Mouse (Mus musculus) erythroblast, embryonic 14.5 days (primary cell): Measurements from ENCODE around the gene Zscan22. TPM values are rescaled to one million over a fixed set of nuclear protein-coding genes. Genes with fewer than 3 reads are reported as not detected.
"Not testable (repeated sequence)": the region's sequence is repeated elsewhere in the genome, so short reads cannot be mapped to it uniquely, and the experiment has no call there.

Experiments
- H3K27me3 ChIP-seq: 2 replicates; pipeline ENCODE4 v1.6.1; 2012; ENCODE audit warnings: inconsistent platforms; ENCODE audit not compliant: control insufficient read depth
- H3K36me3 ChIP-seq: 2 replicates; pipeline ENCODE4 v1.6.1; 2012; ENCODE audit warnings: mild to moderate bottlenecking, inconsistent platforms; ENCODE audit not compliant: control insufficient read depth
- H3K4me1 ChIP-seq: 2 replicates; pipeline ENCODE4 v1.6.1; 2012; ENCODE audit warnings: inconsistent platforms; ENCODE audit not compliant: control insufficient read depth
- H3K4me3 ChIP-seq: replicated peaks from 2 replicates; pipeline ENCODE3; 2012; ENCODE audit warnings: moderate library complexity, mild to moderate bottlenecking, inconsistent platforms
- H3K9me3 ChIP-seq: 2 replicates; pipeline ENCODE4 v1.6.1; 2012; ENCODE audit warnings: low read length, inconsistent platforms, mixed read lengths; ENCODE audit not compliant: control insufficient read depth
- GATA1 ChIP-seq: IDR thresholded peaks from 2 replicates; pipeline ENCODE4 v1.6.1; 2012; ENCODE audit warnings: low read length, inconsistent platforms, mixed read lengths
- TAL1 ChIP-seq: IDR thresholded peaks from 3 replicates; pipeline ENCODE4 v1.6.1; 2012; ENCODE audit warnings: low read length, inconsistent platforms, mixed read lengths
- polyA plus RNA-seq: library from polyadenylated mRNA; stranded (reverse); fragments of >175 nt; gene quantifications from 2 replicates; pipeline ENCODE4 v1.2.3, GENCODE M21; 2012

The Zscan22 gene
- polyA plus RNA-seq, 1 experiment = 0.04 TPM

DNA sequence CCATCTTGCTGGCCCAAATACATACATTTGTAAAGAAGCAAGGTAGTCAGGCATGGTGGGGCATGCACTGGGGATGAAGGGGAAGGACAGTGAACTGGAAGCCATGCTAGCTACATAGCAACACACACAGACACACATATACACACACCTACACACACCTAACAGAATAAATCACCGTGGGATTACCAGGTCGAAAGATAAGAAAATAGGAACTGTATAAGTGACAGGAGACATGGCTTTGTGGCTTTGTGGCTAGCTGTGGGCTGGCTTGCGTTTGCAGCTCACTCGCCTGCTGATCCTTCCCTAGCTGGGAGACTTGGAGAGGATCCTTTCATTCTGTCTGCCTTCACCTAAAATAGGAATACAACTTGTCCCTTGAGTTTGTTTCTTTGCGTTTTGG is 3.9 kb downstream of the Zscan22 start:
- Histone ChIP-seq H3K36me3 (peaks cover 43% of the 10 kb centered on the region), H3K4me3 (no peak overlapping the region), H3K27me3 (no peaks in the 10 kb centered on the region), H3K4me1 (peaks cover 37% of the 10 kb centered on the region), H3K9me3 (no peaks in the 10 kb centered on the region)
- TF ChIP-seq TAL1 = no peak
- no peak for TF ChIP-seq GATA1

DNA sequence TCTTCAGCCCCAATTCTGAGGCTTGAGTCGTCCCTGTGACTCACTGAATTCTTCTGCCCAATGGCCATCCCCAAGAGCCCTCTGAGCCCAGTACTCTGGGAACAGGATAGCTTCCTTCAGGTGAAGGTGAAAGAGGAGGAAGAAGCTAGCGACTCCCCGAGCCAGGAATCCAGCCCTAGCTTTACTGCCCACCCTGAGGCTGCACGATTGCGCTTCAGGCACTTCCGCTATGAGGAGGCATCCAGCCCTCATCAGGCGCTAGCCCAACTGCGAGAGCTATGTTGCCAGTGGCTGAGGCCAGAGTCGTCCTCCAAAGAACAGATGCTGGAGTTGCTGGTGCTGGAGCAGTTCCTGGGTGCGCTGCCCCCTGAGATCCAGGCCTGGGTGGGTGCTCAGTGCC is 6.0 kb downstream of the Zscan22 start:
- H3K4me3 ChIP-seq = peak overlapping the region; percentile 53
- H3K36me3 ChIP-seq = peaks cover 64% of the 10 kb centered on the region

GRCm38 (mm10) chr7:12905146-12905545 is 7.5 kb downstream of the Zscan22 start:
- TF ChIP-seq GATA1 = no peak
- TF ChIP-seq TAL1 = no peak
- Histone ChIP-seq H3K36me3 (peaks cover 68% of the 10 kb centered on the region), H3K27me3 (no peaks in the 10 kb centered on the region), H3K4me1 (peaks cover 32% of the 10 kb centered on the region), H3K4me3 (no peak overlapping the region), H3K9me3 (no peaks in the 10 kb centered on the region)

More for the DNA sequence above, 6.0 kb downstream of the Zscan22 start:
- no peaks in the 10 kb centered on the region for H3K27me3 ChIP-seq
- peaks cover 26% of the 10 kb centered on the region for H3K4me1 ChIP-seq
- no peaks in the 10 kb centered on the region for H3K9me3 ChIP-seq
- TF ChIP-seq TAL1 = no peak
- no peak for TF ChIP-seq GATA1

- TF ChIP-seq TAL1 (no peak), GATA1 (no peak)
- H3K27me3 ChIP-seq = no peaks in the 10 kb centered on the region
- H3K9me3 ChIP-seq = no peaks in the 10 kb centered on the region
- peaks cover 45% of the 10 kb centered on the region for H3K36me3 ChIP-seq
- peaks cover 21% of the 10 kb centered on the region for H3K4me1 ChIP-seq
- H3K4me3 ChIP-seq = peak overlapping the region; percentile 82
Observed at GRCm38 (mm10) chr7:12909498-12909962, 11.9 kb downstream of the Zscan22 start.

DNA sequence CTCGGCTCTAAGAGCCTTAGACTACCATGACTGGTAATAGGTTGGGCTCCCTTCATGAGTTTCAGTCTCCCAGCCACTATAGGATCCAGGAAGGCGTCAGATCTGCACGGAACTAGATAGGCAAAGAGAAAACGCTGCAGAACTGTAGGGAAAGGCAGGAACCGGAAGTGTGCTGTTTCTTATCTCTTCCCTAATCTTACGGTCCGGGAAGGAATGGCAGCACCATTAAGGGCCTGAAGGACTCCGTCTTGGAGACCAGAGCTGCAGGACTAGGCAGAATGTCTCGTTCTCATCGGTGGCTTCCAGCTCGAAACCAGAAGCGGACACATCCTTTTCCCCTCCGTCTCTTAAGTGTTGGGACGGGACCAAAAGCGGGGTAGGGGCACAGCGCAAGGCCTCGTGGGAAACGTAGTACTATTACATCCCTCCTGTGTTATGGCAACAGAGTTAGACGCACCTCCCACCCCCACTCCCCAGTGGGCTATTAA is 12.6 kb downstream of the Zscan22 start:
- no peaks in the 10 kb centered on the region for H3K27me3 ChIP-seq
- no peak for TF ChIP-seq TAL1
- peak; percentile 100 for TF ChIP-seq GATA1
- peak overlapping the region; percentile 82 for H3K4me3 ChIP-seq
- H3K4me1 ChIP-seq = peaks cover 20% of the 10 kb centered on the region
- no peaks in the 10 kb centered on the region for H3K9me3 ChIP-seq
- peaks cover 38% of the 10 kb centered on the region for H3K36me3 ChIP-seq

- no peak for TF ChIP-seq TAL1
- TF ChIP-seq GATA1 = no peak
- Histone ChIP-seq H3K4me1 (peaks cover 20% of the 10 kb centered on the region), H3K27me3 (no peaks in the 10 kb centered on the region)
Observed at GRCm38 (mm10) chr7:12913556-12913955, 15.9 kb downstream of the Zscan22 start.

DNA sequence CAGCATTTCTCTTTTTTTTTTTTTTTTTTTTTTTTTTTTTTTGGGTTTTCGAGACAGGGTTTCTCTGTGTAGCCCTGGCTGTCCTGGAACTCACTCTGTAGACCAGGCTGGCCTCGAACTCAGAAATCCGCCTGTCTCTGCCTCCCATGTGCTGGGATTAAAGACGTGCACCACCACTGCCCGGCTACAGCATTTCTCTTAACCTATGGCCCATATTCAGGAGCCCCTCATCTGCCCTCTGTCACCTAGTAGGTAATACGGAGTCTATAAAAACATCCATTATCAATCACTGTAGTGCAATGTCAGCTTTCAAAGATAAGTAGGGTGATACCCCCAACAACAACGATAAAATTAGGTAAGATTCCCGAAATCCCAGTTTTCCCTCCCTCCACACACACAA is 22.9 kb downstream of the Zscan22 start:
- H3K27me3 ChIP-seq = not testable (repeated sequence)
- peak overlapping the region; percentile 35 for H3K4me3 ChIP-seq

More at GRCm38 (mm10) chr7:12913556-12913955, 15.9 kb downstream of the Zscan22 start:
- H3K9me3 ChIP-seq = no peaks in the 10 kb centered on the region
- peaks cover 5% of the 10 kb centered on the region for H3K36me3 ChIP-seq
- H3K4me3 ChIP-seq = no peak overlapping the region

DNA sequence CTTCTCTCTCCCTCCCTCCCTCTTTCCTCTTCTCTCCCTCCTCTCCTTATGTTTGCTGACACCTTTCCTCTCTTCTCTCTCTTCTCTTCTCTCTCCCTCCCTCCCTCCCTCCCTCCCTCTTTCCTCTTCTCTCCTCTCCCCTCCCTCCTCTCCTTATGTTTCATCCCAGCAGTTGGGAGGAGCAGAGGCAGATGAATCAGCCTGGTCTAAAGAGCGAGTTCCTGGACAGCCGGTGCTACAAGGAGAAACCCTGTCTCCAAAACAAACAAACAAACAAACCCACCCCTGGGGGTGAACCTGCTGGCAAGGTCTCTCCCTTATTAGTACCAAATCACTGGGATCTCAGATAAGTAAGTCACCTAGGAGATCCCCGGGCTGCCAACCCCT is 23.7 kb downstream of the Zscan22 start:
- Histone ChIP-seq H3K36me3 (peaks cover 36% of the 10 kb centered on the region), H3K4me1 (peaks cover 41% of the 10 kb centered on the region), H3K27me3 (no peaks in the 10 kb centered on the region), H3K4me3 (peak overlapping the region; percentile 78), H3K9me3 (no peaks in the 10 kb centered on the region)
- TF ChIP-seq TAL1 = no peak
- TF ChIP-seq GATA1 = no peak

More for the DNA sequence above, 22.9 kb downstream of the Zscan22 start:
- H3K36me3 ChIP-seq = peaks cover 28% of the 10 kb centered on the region
- H3K4me1 ChIP-seq = peaks cover 38% of the 10 kb centered on the region
- not testable (repeated sequence) for H3K9me3 ChIP-seq

GRCm38 (mm10) chr7:12921705-12922465 is 24.3 kb downstream of the Zscan22 start, which contains the start of gene Rps5:
TSS of gene Rps5 (plus strand) at chr7:12922290.
- TF ChIP-seq GATA1 = no peak
- TF ChIP-seq TAL1 = no peak
- H3K4me1 ChIP-seq = peaks cover 41% of the 10 kb centered on the region
- H3K9me3 ChIP-seq = no peaks in the 10 kb centered on the region

More at GRCm38 (mm10) chr7:12921705-12922465, 24.3 kb downstream of the Zscan22 start, which contains the start of gene Rps5:
- H3K4me3 ChIP-seq = peak within 1 kb of the TSS; percentile 78
- peaks cover 42% of the 10 kb centered on the region for H3K36me3 ChIP-seq
- no peaks in the 10 kb centered on the region for H3K27me3 ChIP-seq
